9 mouse cellular contexts compared by ENCODE assay signal in genomic region chr12:50999295-51000237, GRCm38 (mm10).
DNase-seq lines count a peak whose midpoint lies in the region; ATAC-seq and TF ChIP-seq lines count a peak whose summit lies in the region.
"Had no signal": no experiment of that assay in that cellular context is flagged by ENCODE, and none has a peak within 500 bp of the region (broad histone marks: within the 10 kb centered on the region; RNA-seq: fewer than 3 reads in every experiment).

No protein-coding gene starts in this region.

- TF ChIP-seq CTCF in kidney, postnatal 0 days (IDR thresholded peaks at IDR 0.05; ENCODE audit: low read depth) = peak; percentile 87
- peak; percentile 93 for TF ChIP-seq CTCF in olfactory bulb, adult 2 months (IDR thresholded peaks at IDR 0.05; ENCODE audit: insufficient read depth, low read depth, low read length)

- H3K36me3 ChIP-seq in kidney, postnatal 0 days (ENCODE audit: insufficient read depth, low read length) = no peaks in the 10 kb centered on the region
- H3K36me3 ChIP-seq in liver, embryonic 11.5 days (ENCODE audit: control insufficient read depth, insufficient read depth, low read length) = no peaks in the 10 kb centered on the region

- H3K9me3 ChIP-seq in kidney, postnatal 0 days (replicated peaks; ENCODE audit: low read length) = no peaks in the 10 kb centered on the region
- H3K9me3 ChIP-seq in liver, embryonic 11.5 days (ENCODE audit: control insufficient read depth, low read length) = no peaks in the 10 kb centered on the region

- H3K4me3 ChIP-seq in kidney, postnatal 0 days (replicated peaks; ENCODE audit: low read depth, low read length) = no peak overlapping the region
- H3K4me3 ChIP-seq in liver, embryonic 11.5 days (ENCODE audit: low read depth, low read length) = no peak overlapping the region
- no peak overlapping the region for H3K4me3 ChIP-seq in olfactory bulb, adult 2 months (ENCODE audit: insufficient read depth, low read depth, low read length)

- H3K27me3 ChIP-seq in kidney, postnatal 0 days (ENCODE audit: insufficient read depth, low read length) = no peaks in the 10 kb centered on the region
- H3K27me3 ChIP-seq in liver, embryonic 11.5 days (replicated peaks; ENCODE audit: control insufficient read depth, insufficient read depth, low read length) = no peaks in the 10 kb centered on the region
- H3K27me3 ChIP-seq: CH12.LX had no signal

- no peak overlapping the region for H3K27ac ChIP-seq in kidney, postnatal 0 days
- H3K27ac ChIP-seq in liver, embryonic 11.5 days (ENCODE audit: low read depth, low read length) = no peak overlapping the region
- H3K27ac ChIP-seq in olfactory bulb, adult 2 months (ENCODE audit: insufficient read depth, low read depth, low read length) = no peak overlapping the region

- ATAC-seq in granulocyte monocyte progenitor cell, adult 5-6 weeks (replicated peaks; ENCODE audit: poor library complexity, severe bottlenecking) = peak; percentile 46; the same call in 1 of the 2 replicates
- peak; percentile 94 for ATAC-seq in kidney, postnatal 0 days (replicated peaks; ENCODE audit: low FRiP score, low read depth)
- peak; percentile 67; the same call in 1 of the 2 replicates for ATAC-seq in liver, embryonic 11.5 days (replicated peaks; ENCODE audit: low FRiP score)

- no peak overlapping the region for H3K9ac ChIP-seq in kidney, postnatal 0 days (ENCODE audit: low read depth, low read length)
- no peak overlapping the region for H3K9ac ChIP-seq in liver, embryonic 11.5 days (ENCODE audit: low read depth, low read length)

- 20% methylated on average over 20 of the region's 20 CpGs for WGBS in kidney, postnatal 0 days
- WGBS in liver, embryonic 11.5 days = 37% methylated on average over 20 of the region's 20 CpGs
- WGBS in olfactory bulb, adult 2 months = 18% methylated on average over 20 of the region's 20 CpGs

- peak overlapping the region; percentile 21 for H3K4me2 ChIP-seq in kidney, postnatal 0 days (ENCODE audit: low read length)
- no peak overlapping the region for H3K4me2 ChIP-seq in liver, embryonic 11.5 days

- no peaks in the 10 kb centered on the region for H3K4me1 ChIP-seq in kidney, postnatal 0 days (replicated peaks; ENCODE audit: insufficient read depth, low read length)
- H3K4me1 ChIP-seq in liver, embryonic 11.5 days (replicated peaks; ENCODE audit: control insufficient read depth, insufficient read depth, low read length) = no peaks in the 10 kb centered on the region
- H3K4me1 ChIP-seq in olfactory bulb, adult 2 months (ENCODE audit: control insufficient read depth, insufficient read depth, low read length) = peaks cover 9% of the 10 kb centered on the region

- DNase-seq in layer of hippocampus, adult 11-12 months (ENCODE audit: low spot score) = peak; percentile 84
- DNase-seq in layer of hippocampus, adult 9-10 months (ENCODE audit: low spot score) = no peak
- peak; percentile 81 for DNase-seq in embryo, embryonic 9.5 days (ENCODE audit: extremely low spot score)
- peak; percentile 83 for DNase-seq in kidney, postnatal 0 days (ENCODE audit: low spot score)
- peak; percentile 45 for DNase-seq in liver, embryonic 11.5 days (ENCODE audit: low spot score)
- peak; percentile 21 to 42 for DNase-seq in urinary bladder, adult 18-20 months (ENCODE audit: low spot score in 2 of 2)

- TF ChIP-seq POLR2A in olfactory bulb, adult 2 months (IDR thresholded peaks at IDR 0.05; ENCODE audit: insufficient read depth, low read depth, low read length) = no peak
